Mouse (Mus musculus) layer of hippocampus, postnatal 25 days (tissue): ENCODE data around the gene Col1a2. TPM values are rescaled to one million over a fixed set of nuclear protein-coding genes. Genes with fewer than 3 reads are reported as not detected.

Experiments used
- DNase-seq, 2 experiments: peaks; one replicate each; pipeline ENCODE4 v3.0.0; 2022; ENCODE audit warnings: mixed read lengths in 2 of 2, low spot score in 1 of 2; ENCODE audit errors: extremely low spot score in 1 of 2
- total RNA-seq, 2 experiments: library from RNA; stranded (reverse); gene quantifications; 2 replicates each; pipeline ENCODE4 v1.2.3; 2021

Col1a2 gene
- total RNA-seq, result 10 to 100 TPM; 17.0 to 18.9 TPM

- DNase-seq, result no peak
Observed at GRCm38 (mm10) chr6:4504603-4505131, at the start of gene Col1a2. Gene Col1a2, plus strand, starts transcription at chr6:4504814.

GRCm38 (mm10) chr6:4455518-4455917 is 49.1 kb upstream of the Col1a2 start:
- DNase-seq, result no peak

GRCm38 (mm10) chr6:4455961-4456617 is 48.5 kb upstream of the Col1a2 start:
- no peak for DNase-seq

- DNase-seq, result no peak
Observed at GRCm38 (mm10) chr6:4456691-4457447, 47.7 kb upstream of the Col1a2 start.

- no peak for DNase-seq
Observed at GRCm38 (mm10) chr6:4457555-4457996, 47.0 kb upstream of the Col1a2 start.

- DNase-seq, result no peak
Observed at GRCm38 (mm10) chr6:4465320-4465719, 39.3 kb upstream of the Col1a2 start.

GRCm38 (mm10) chr6:4483577-4483936 is 21.1 kb upstream of the Col1a2 start:
- DNase-seq, result no peak

GRCm38 (mm10) chr6:4483937-4484601 is 20.5 kb upstream of the Col1a2 start:
- no peak for DNase-seq

GRCm38 (mm10) chr6:4488349-4488748 is 16.3 kb upstream of the Col1a2 start:
- DNase-seq, result no peak

- DNase-seq, result no peak
Observed at GRCm38 (mm10) chr6:4488966-4489365, 15.6 kb upstream of the Col1a2 start.

GRCm38 (mm10) chr6:4489366-4490245 is 15.0 kb upstream of the Col1a2 start:
- DNase-seq, result no peak

GRCm38 (mm10) chr6:4493666-4494065 is 10.9 kb upstream of the Col1a2 start:
- DNase-seq, result no peak

GRCm38 (mm10) chr6:4496428-4496827 is 8.2 kb upstream of the Col1a2 start:
- no peak for DNase-seq

GRCm38 (mm10) chr6:4503106-4503505 is 1.5 kb upstream of the Col1a2 start:
- DNase-seq, result no peak

- DNase-seq, result no peak
Observed at GRCm38 (mm10) chr6:4505158-4505997, 764 bp downstream of the Col1a2 start.

- DNase-seq, result no peak
Observed at GRCm38 (mm10) chr6:4506106-4506505, 1.5 kb downstream of the Col1a2 start.

- no peak for DNase-seq
Observed at GRCm38 (mm10) chr6:4506791-4507190, 2.2 kb downstream of the Col1a2 start.

- DNase-seq, result no peak
Observed at GRCm38 (mm10) chr6:4507323-4507722, 2.7 kb downstream of the Col1a2 start.

- no peak for DNase-seq
Observed at GRCm38 (mm10) chr6:4508279-4508678, 3.7 kb downstream of the Col1a2 start.
